Mouse (Mus musculus): ENCODE measurements around the gene Usp32.

Usp32 gene

DNA sequence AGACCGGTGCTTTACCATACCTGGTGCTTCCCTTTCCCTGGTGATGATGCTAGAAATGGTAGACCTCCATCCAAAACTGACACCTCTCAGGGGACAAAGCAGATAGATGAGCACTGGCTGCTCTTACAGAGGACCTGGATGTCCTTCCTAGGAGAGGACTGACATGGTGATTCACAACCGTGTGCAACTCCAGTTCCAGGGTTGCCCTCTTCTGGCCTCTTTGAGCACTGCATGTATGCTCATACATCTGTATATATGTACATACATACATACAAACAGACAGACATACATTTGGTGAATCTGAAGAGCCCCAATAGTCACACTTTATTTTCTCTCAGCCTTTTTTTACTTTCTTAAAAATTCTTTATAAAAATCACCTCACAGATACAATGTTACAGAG is 161.8 kb downstream of the Usp32 start:
- in situ Hi-C loops (cut with MboI), result no loop called here

GRCm38 (mm10) chr11:84977385-84977952 is 162.5 kb downstream of the Usp32 start:
- in situ Hi-C loops (cut with MboI), result no loop called here

- in situ Hi-C loops (cut with MboI), result no loop called here
These were observed 163.3 kb downstream of the Usp32 start for GRCm38 (mm10) chr11:84976706-84977105.

DNA sequence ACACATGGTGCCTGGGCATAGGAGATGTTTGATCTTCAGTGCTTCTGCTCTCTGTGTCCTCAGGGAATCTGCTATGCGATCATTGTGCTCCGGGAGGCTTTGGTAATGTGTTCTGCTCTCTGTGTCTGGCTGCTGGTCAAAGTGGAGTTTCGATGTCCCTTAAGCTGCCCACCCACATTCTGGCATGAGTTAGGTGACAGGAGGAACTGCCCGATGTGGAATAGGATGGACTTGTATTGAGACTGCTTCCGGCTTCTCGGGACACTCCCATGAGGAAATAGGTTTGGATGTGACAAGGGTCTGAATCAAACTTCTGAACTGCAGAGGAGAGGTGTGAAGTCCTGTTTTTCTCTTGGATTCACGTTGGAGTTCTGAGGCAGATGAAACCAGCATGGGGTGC is 165.4 kb downstream of the Usp32 start:
- in situ Hi-C loops (cut with MboI), result no loop called here

- in situ Hi-C loops (cut with MboI), result no loop called here
These were observed 166.3 kb downstream of the Usp32 start for GRCm38 (mm10) chr11:84973661-84974060.

- in situ Hi-C loops (cut with MboI), result no loop called here
These were observed 167.9 kb downstream of the Usp32 start for GRCm38 (mm10) chr11:84972067-84972466.

- in situ Hi-C loops (cut with MboI), result no loop called here
These were observed 171.2 kb downstream of the Usp32 start for GRCm38 (mm10) chr11:84968775-84969174.

- in situ Hi-C loops (cut with MboI), result no loop called here
These were observed 171.7 kb downstream of the Usp32 start for GRCm38 (mm10) chr11:84968309-84968708.

GRCm38 (mm10) chr11:84967113-84967512 is 172.8 kb downstream of the Usp32 start:
- in situ Hi-C loops (cut with MboI), result no loop called here

GRCm38 (mm10) chr11:84966696-84967095 is 173.3 kb downstream of the Usp32 start:
- in situ Hi-C loops (cut with MboI), result no loop called here

GRCm38 (mm10) chr11:84963556-84963955 is 176.4 kb downstream of the Usp32 start:
- in situ Hi-C loops (cut with MboI), result no loop called here

GRCm38 (mm10) chr11:84962536-84962935 is 177.4 kb downstream of the Usp32 start:
- in situ Hi-C loops (cut with MboI), result no loop called here

DNA sequence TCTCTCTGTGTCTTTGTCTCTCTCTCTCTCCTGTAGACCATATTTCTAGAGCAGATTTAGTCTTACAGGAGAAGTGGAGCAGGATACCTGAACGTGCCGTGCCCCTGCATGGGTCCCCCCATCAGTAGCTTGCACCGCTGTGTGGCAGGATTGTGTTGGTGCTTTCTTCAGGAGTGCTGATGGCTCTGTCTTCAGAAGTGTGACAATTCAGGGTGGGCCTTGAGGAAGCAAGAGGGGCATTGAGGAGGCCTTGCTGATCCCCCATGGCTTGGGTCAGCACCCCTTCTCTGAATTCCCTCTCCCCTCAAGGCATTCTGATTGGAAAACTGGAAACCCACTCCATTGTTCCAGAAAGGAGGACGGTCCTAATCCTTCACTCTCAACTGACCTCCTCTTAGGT is 178.4 kb downstream of the Usp32 start:
- in situ Hi-C loops (cut with MboI), result no loop called here

DNA sequence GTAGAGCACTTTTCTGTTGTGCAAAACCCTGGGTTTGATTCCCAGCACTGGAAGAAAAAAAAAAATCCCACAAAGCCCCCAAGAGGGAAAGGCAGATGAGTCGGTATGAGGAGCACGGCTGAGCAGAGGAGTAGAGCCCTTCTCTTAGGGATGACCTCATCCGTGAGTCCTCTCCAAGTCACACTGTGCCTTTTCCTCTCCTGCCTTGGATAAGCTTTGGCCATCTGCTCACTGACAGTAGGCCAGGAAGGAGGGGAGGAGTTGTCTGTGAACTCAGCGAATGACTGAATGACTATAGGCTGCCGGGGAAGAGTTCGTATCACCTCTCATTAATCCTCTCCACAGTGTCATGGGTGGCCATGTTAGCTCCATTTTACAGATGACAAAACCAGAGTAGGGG is 179.2 kb downstream of the Usp32 start:
- in situ Hi-C loops (cut with MboI), result no loop called here

DNA sequence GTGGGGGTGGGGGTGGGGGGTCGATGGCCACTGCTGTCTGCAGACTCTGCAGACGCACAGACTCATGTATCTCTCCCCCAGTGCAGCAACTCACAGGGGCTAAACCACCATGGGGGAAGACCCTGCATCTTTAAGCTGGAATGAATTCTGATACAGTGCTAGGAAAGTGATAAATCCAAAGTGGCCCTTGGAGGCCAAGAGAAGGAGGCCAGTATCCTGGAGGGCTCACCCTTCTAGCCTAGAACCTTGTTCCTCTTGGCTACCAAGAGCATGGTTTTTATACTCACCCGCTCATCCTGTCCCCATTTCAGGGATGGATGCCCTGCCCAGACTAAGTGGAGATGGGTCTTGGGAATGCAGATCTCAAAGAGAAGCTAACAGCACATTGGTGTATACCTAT is 179.7 kb downstream of the Usp32 start:
- in situ Hi-C loops (cut with MboI), result no loop called here

- in situ Hi-C loops (cut with MboI), result no loop called here
These were observed 180.2 kb downstream of the Usp32 start for GRCm38 (mm10) chr11:84959701-84960181.

DNA sequence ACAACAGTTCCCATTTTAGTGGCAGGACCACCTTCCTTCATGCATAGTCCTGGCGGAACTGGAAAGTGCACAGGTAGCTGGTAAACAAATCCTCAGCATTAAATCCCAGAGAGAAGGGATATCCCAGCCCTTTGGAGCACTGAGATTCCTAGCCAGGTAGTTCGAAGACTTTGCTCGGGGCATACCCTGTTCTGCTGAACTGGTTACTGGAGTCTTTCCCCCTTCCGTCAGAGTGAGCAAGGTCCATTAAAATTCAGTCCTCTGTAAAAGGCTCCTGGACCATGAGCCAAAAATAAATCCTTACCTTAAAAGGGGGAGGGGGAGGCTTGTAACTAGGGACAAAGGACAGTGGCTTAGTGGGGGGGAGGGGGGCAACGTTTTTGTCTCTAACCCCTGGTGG is 180.8 kb downstream of the Usp32 start:
- in situ Hi-C loops (cut with MboI), result no loop called here

DNA sequence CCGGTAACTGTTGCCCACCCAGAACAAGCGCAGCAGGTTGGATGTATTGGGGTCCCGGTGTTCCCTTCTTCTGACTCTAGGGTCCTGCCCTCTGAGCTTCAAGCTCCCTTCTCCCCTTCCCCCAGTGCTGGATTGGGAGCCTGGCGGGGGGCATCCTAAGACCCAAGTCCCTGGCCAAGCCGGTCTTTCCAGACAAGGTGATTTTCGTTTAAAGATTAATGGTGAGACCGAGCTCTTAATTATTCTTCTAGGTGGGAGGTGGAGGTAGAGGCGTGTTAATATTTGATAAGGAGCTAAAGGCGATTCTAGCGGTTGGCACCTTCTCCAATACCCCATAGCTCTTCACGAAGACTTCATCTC is 181.7 kb downstream of the Usp32 start:
- in situ Hi-C loops (cut with MboI), result no loop called here

DNA sequence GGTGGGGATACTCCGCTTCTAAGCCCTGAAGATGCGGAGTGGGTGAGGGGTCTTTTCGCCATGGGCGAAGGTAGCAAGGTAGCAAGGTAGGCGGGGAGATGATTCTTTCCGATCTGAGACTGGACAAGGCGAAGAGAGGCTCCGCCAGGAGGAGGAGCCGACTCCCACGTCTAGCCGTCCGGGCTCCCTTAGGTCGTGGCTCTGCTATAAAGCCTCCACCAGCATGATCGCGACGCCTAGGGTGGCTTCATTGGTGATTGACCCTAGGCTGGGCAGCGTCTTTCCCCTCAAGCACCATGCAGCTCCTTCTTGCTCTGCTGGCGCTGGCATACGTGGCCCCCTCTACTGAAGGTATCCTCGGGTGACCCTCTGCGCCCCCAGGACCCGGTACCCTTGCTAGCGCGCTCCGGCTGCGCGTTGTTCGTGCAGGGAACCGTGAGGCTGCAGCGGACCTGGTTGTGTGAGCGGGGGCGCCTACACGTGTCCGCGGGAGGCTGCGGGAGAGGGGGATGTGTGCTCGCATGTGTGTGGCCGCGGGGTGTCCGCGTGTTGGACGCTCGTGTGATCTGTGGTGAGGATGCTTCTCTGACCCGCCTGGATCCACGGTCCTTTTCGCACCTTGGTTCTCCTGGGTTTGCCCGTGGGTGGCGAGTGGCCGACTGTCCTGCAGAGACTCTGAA is 182.2 kb downstream of the Usp32 start, which contains the start of gene Car4:
Car4 (plus strand) TSS at position 196 of the 680 bp plus-strand sequence.
- in situ Hi-C loops (cut with MboI), result no loop called here

- in situ Hi-C loops (cut with MboI), result no loop called here
These were observed 182.8 kb downstream of the Usp32 start for GRCm38 (mm10) chr11:84957171-84957570.

- in situ Hi-C loops (cut with MboI), result no loop called here
These were observed 183.6 kb downstream of the Usp32 start for GRCm38 (mm10) chr11:84956400-84956799.

GRCm38 (mm10) chr11:84952611-84953010 is 187.3 kb downstream of the Usp32 start:
- in situ Hi-C loops (cut with MboI), result no loop called here

GRCm38 (mm10) chr11:84948526-84948925 is 191.4 kb downstream of the Usp32 start:
- in situ Hi-C loops (cut with MboI), result no loop called here

- in situ Hi-C loops (cut with MboI), result no loop called here
These were observed 191.8 kb downstream of the Usp32 start for GRCm38 (mm10) chr11:84948114-84948513.

Measured in mature B cell (primary cell).